Mouse (Mus musculus) heart, adult 2 months (tissue): Measurements from ENCODE around the gene Dnajc5.

Source experiments
- CTCF ChIP-seq: fragments of 200-600 bp; IDR thresholded peaks from 2 replicates; pipeline ENCODE4 v1.8.1; 2022; ENCODE audit warnings: antibody characterized with exemption, mild to moderate bottlenecking, moderate library complexity
- EP300 ChIP-seq: fragments of 200-500 bp; IDR thresholded peaks from 2 replicates; pipeline ENCODE4 v1.6.1; 2011; ENCODE audit warnings: low read depth, low read length, control low read depth; ENCODE audit not compliant: insufficient read depth

- no peak for TF ChIP-seq EP300
- no peak for TF ChIP-seq CTCF
Observed at GRCm38 (mm10) chr2:181578790-181579618, 58.7 kb downstream of the Dnajc5 start.
